Mouse (Mus musculus): Measurements from ENCODE around the gene Trpv1. TPM values are rescaled to one million over a fixed set of nuclear protein-coding genes. Genes with fewer than 3 reads are reported as not detected.

Gene Trpv1
- not detected for total RNA-seq (2023)

GRCm38 (mm10) chr11:73233992-73234391, at the start of gene Trpv1:
Gene Trpv1 (plus strand): TSS chr11:73234292.

GRCm38 (mm10) chr11:73198603-73199229, 35.4 kb upstream of the Trpv1 start, which contains the start of gene Ctns:
Gene Ctns (minus strand): TSS chr11:73199042.

GRCm38 (mm10) chr11:73199230-73199712, 34.8 kb upstream of the Trpv1 start, which contains the start of gene Shpk:
Gene Shpk (plus strand): TSS chr11:73199460.

GRCm38 (mm10) chr11:73267267-73267666, 33.2 kb downstream of the Trpv1 start, which contains the start of gene Trpv3:
Gene Trpv3 (plus strand): TSS chr11:73267388.

Other genes starting within 250 kb of the Trpv1 start
- 1.4 TPM for gene P2rx1, start 235.2 kb upstream of the Trpv1 start, total RNA-seq (2023)
- gene Camkk1, start 215.3 kb upstream of the Trpv1 start, total RNA-seq (2023), result 4.4 TPM
- 24.5 TPM for gene Ncbp3, start 186.5 kb upstream of the Trpv1 start, total RNA-seq (2023)
- gene Itgae, start 143.7 kb upstream of the Trpv1 start, total RNA-seq (2023), result 1.4 TPM
- 1.4 TPM for gene Haspin, start 96.0 kb upstream of the Trpv1 start, total RNA-seq (2023)
- not detected for gene P2rx5, start 73.9 kb upstream of the Trpv1 start, total RNA-seq (2023)
- 53.4 TPM for gene Emc6, start 57.3 kb upstream of the Trpv1 start, total RNA-seq (2023)
- gene Tax1bp3, start 57.2 kb upstream of the Trpv1 start, total RNA-seq (2023), result 8.2 TPM
- gene Ctns, start 35.2 kb upstream of the Trpv1 start, total RNA-seq (2023), result 17.3 TPM
- 6.1 TPM for gene Shpk, start 34.8 kb upstream of the Trpv1 start, total RNA-seq (2023)
- not detected for gene Trpv3, start 33.1 kb downstream of the Trpv1 start, total RNA-seq (2023)
- 0.18 TPM for gene Aspa, start 95.3 kb downstream of the Trpv1 start, total RNA-seq (2023)
- gene Gm49340, start 95.4 kb downstream of the Trpv1 start, total RNA-seq (2023), result not detected
- not detected for gene Spata22, start 95.4 kb downstream of the Trpv1 start, total RNA-seq (2023)
- gene Olfr20, start 116.5 kb downstream of the Trpv1 start, total RNA-seq (2023), result not detected
- gene Olfr376, start 137.0 kb downstream of the Trpv1 start, total RNA-seq (2023), result not detected
- gene Olfr1, start 165.3 kb downstream of the Trpv1 start, total RNA-seq (2023), result not detected
- gene Olfr378, start 194.2 kb downstream of the Trpv1 start, total RNA-seq (2023), result not detected
- gene Olfr380, start 223.2 kb downstream of the Trpv1 start, total RNA-seq (2023), result not detected